Mouse (Mus musculus): ENCODE data around the gene Pkp1.

GRCm38 (mm10) chr1:135944526-135945259, 25.7 kb upstream of the Pkp1 start:
- TF ChIP-seq CTCF (IDR thresholded peaks at IDR 0.05; ENCODE audit: borderline replicate concordance, insufficient read depth, low read length) (no peak), POLR2A (IDR thresholded peaks at IDR 0.05; ENCODE audit: low read depth, low read length) (no peak)
